Mouse (Mus musculus) fibroblast of lung, adult 2 months (primary cell): Measurements from ENCODE around the gene Olfr1320.
"Not testable (repeated sequence)": the region's sequence is repeated elsewhere in the genome, so short reads cannot be mapped to it uniquely, and the experiment has no call there.

Experiments used
- DNase-seq: peaks from one replicate; pipeline ENCODE4 v3.0.0-alpha.2; 2011; ENCODE audit warnings: low read depth

Olfr1320 gene

DNA sequence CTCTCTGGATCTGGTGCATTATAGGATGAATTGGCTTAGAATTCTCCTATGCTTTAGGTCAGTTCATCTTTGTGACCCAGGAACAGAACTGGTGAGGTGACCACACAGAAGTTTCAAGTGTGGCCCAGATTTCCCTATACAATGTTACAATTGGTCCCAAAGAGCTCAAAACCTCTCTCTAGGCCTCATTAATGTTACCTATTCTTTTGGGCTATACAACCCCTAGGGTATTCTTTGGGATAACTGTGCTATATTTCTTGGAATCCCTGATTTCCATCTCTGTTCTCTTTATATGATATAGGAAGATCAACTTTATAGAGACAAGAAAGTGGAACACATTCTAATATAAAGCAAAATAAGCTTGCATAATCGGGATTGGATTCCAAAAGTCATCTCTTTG is at the start of gene Olfr1320:
Olfr1320 (plus strand) TSS at position 301 of the 400 bp plus-strand sequence.
- DNase-seq, result no peak

DNA sequence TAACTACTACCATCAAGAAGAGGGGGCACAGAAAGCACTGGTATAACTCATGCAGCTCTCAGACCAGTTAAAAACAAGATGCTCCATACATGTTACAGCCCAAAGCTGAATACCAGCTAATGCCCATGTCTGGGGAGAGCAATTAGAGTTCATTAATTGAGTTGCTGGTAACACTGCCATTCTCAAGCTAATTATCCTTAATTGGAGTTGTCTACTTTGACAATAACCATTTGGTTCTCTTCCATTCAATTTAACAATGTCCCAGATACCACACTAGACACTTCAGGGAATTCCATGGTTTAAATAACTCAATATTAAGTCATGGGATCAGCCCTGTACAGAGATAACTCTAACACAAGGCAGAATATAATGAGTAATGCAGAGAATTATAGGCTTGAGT is 44.6 kb upstream of the Olfr1320 start:
- no peak for DNase-seq

DNA sequence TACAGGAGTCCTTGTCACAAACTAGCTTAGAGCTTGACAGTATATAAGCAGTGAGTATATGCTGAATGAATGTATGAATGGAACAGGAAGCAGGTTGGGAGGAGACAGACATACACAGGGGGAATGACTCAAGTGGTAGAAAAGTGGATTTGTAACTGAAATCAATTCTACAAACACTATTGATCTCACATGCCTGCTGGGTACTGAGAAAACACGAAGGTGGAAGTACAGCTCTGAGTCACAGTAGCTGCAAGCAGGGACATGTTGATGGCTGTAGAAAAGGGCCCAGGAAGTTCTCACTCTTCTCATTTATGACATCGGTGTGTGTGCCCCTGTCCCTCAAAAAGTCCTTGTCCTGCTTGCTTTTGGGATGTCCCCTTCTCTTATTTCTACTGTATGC is 40.9 kb upstream of the Olfr1320 start:
- DNase-seq, result no peak

- not testable (repeated sequence) for DNase-seq
Measured at GRCm38 (mm10) chrX:49660781-49661180, 11.4 kb upstream of the Olfr1320 start.
